Mouse (Mus musculus) testis, adult 2 months (tissue): ENCODE data around the gene Cd63.

Experiments used
- CTCF ChIP-seq: fragments of 200-500 bp; IDR thresholded peaks from 2 replicates; pipeline ENCODE4 v1.5.1; 2012; ENCODE audit warnings: low read depth, mild to moderate bottlenecking, inconsistent platforms, low read length, moderate library complexity; ENCODE audit not compliant: control insufficient read depth, insufficient read depth, insufficient replicate concordance
- POLR2A ChIP-seq: fragments of 200-500 bp; IDR thresholded peaks from 2 replicates; pipeline ENCODE4 v1.6.1; 2012; ENCODE audit warnings: low read depth, mild to moderate bottlenecking, inconsistent platforms, low read length, moderate library complexity; ENCODE audit not compliant: control insufficient read depth

DNA sequence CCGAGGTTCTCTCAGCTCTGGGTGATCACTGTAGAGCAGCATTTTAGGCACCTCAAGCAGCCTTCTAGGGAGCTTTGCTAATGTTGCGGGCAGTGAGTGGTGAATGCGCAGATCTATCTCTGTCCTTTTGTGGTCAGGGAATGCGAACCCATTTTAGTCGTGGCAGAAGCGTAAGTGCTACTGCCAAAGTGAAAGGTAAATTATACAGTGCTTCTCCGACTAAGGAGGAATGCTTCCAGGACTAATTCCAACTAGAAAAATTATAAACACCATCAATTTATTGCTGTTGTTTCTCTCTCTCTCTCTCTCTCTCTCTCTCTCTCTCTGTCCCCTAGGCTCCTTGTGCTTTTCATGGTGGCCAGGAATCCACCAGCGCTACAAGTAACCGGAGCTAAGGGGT lies 23.1 kb downstream of the Cd63 start, which contains the start of gene Bloc1s1:
- TF ChIP-seq CTCF: no peak
- no peak for TF ChIP-seq POLR2A
